Mouse (Mus musculus) stomach, embryonic 15.5 days (tissue): ENCODE data around the gene Gm5294. TPM values are rescaled to one million over a fixed set of nuclear protein-coding genes. Genes with fewer than 3 reads are reported as not detected.

Experiments
- ATAC-seq: fragments of 200-750 bp; cut with Nextera tagmentation; 2 replicates; pipeline ENCODE4 v1.8.0; 2017; ENCODE audit warnings: low read depth, moderate number of reproducible peaks, moderate TSS enrichment; ENCODE audit not compliant: insufficient read depth, low FRiP score
- H3K27ac ChIP-seq: fragments of 300-500 bp; sonication (generic); 2 replicates; pipeline ENCODE4 v1.5.1; 2015; ENCODE audit warnings: mild to moderate bottlenecking, inconsistent platforms
- H3K27me3 ChIP-seq: fragments of 300-500 bp; sonication (generic); replicated peaks from 2 replicates; pipeline ENCODE4 v1.6.1; 2015; ENCODE audit warnings: inconsistent platforms
- H3K36me3 ChIP-seq: fragments of 300-500 bp; sonication (generic); 2 replicates; pipeline ENCODE4 v1.6.1; 2015; ENCODE audit warnings: inconsistent platforms
- H3K4me1 ChIP-seq: fragments of 300-500 bp; sonication (generic); 2 replicates; pipeline ENCODE4 v1.6.1; 2015; ENCODE audit warnings: inconsistent platforms
- H3K4me2 ChIP-seq: fragments of 300-500 bp; sonication (generic); 2 replicates; pipeline ENCODE4 v1.6.1; 2015; ENCODE audit warnings: mild to moderate bottlenecking, inconsistent platforms
- H3K4me3 ChIP-seq: fragments of 300-500 bp; sonication (generic); replicated peaks from 2 replicates; pipeline ENCODE4 v1.5.1; 2015; ENCODE audit warnings: inconsistent platforms
- H3K9ac ChIP-seq: fragments of 300-500 bp; sonication (generic); 2 replicates; pipeline ENCODE4 v1.6.1; 2015; ENCODE audit warnings: inconsistent platforms
- H3K9me3 ChIP-seq: fragments of 300-500 bp; sonication (generic); 2 replicates; pipeline ENCODE4 v1.6.1; 2016; ENCODE audit warnings: inconsistent platforms
- WGBS: fragments of 180-500 bp; shearing (Covaris S2); methylation state at CpG from one replicate; pipeline ENCODE4 v1.1.7; 2015; 5-methylcytosine and 5-hydroxymethylcytosine counted together
- polyA plus RNA-seq: library from polyadenylated mRNA; unstranded; fragments of >200 nt; fragmentation: Nextera tagmentation; extraction: Ambion mirVana; gene quantifications from 2 replicates; pipeline ENCODE4 v1.2.1, GENCODE M21; 2015

Gene Gm5294
- polyA plus RNA-seq, 1 experiment from 2014 or later = not detected

DNA sequence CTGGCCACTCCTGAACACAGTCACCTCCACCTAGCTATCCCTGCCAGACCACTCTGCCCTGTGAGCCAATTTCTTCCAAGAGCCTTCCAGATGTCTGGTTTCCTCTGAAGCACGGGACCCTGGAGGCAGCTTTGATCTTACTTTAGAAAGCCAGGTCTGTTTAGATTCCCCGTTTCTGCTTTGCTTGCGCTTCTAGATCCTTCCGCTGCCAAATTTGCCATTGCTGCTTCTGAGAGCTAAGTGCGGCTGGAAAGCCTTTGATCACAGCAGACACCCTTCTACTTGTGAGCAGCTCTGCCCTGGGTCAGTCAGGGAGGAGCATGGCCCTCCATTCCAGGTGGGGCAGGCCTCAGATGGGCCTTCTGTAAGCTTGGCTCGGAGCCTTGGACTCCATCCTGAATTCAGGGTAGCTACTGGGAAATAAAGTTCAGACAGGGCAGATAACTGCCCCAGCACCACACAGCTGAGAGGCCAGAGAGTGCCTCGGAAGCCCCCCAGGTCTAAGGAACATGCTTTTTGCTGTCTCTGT is 18.2 kb upstream of the Gm5294 start:
- WGBS = 53% methylated on average over 7 of the region's 7 CpGs
- no peak overlapping the region for H3K4me2 ChIP-seq

DNA sequence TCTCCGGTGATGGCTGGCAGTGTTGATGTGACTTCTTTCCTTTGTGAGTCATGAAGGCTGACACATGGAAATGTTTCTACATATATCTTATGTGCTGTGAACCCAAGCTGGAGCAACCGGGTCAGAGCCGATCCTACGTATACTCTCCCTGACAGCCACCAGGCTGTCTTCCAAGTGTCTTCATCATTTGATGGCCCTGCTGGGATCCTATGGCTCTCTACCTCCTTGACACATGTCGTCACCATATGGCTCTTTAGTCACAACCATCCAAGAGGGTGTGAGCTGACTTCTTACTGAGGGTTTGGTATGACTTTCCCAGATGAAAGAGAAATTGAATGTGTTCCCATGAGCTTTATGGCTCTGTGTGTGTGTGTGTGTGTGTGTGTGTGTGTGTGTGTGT is 15.6 kb upstream of the Gm5294 start:
- WGBS = 84% methylated on average over 5 of the region's 5 CpGs
- H3K9me3 ChIP-seq = no peaks in the 10 kb centered on the region
- H3K4me2 ChIP-seq = no peak overlapping the region
- H3K27ac ChIP-seq = no peak overlapping the region
- no peaks in the 10 kb centered on the region for H3K27me3 ChIP-seq
- no peak overlapping the region for H3K4me3 ChIP-seq
- no peaks in the 10 kb centered on the region for H3K4me1 ChIP-seq
- H3K9ac ChIP-seq = no peak overlapping the region
- no peaks in the 10 kb centered on the region for H3K36me3 ChIP-seq
- no peak for ATAC-seq

More for the DNA sequence above, 18.2 kb upstream of the Gm5294 start:
- Histone ChIP-seq H3K27me3 (no peaks in the 10 kb centered on the region), H3K4me1 (no peaks in the 10 kb centered on the region), H3K27ac (no peak overlapping the region), H3K9ac (no peak overlapping the region), H3K9me3 (no peaks in the 10 kb centered on the region), H3K36me3 (no peaks in the 10 kb centered on the region), H3K4me3 (no peak overlapping the region)
- no peak for ATAC-seq

DNA sequence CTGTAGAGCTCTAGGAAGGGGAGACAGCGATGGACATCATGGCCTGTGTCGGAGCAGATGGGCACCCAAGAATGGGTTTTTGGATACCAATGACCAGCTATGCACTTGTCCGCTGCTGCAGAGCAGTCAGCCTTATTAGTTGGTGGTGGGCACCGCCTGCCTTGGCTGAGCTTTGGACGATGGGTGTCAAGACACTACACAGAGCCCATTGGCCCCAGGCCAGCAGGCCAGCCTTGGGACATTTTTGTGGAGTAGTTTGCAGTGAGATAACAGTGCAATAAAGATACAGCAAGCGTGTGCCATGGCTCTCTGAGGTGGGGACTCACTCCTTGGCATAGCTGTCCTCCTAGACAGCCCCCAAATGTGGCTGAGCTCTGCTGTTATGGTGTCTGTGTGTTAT is 10.1 kb upstream of the Gm5294 start:
- no peak for ATAC-seq
- no peak overlapping the region for H3K27ac ChIP-seq
- no peaks in the 10 kb centered on the region for H3K9me3 ChIP-seq
- H3K4me3 ChIP-seq = no peak overlapping the region
- H3K27me3 ChIP-seq = no peaks in the 10 kb centered on the region
- H3K4me2 ChIP-seq = no peak overlapping the region
- H3K4me1 ChIP-seq = no peaks in the 10 kb centered on the region
- H3K9ac ChIP-seq = no peak overlapping the region
- WGBS = 82% methylated on average over 6 of the region's 6 CpGs
- H3K36me3 ChIP-seq = no peaks in the 10 kb centered on the region

- H3K4me1 ChIP-seq = peaks cover 10% of the 10 kb centered on the region
- H3K9ac ChIP-seq = no peak overlapping the region
- no peak for ATAC-seq
- 2% methylated on average over 38 of the region's 39 CpGs for WGBS
- H3K9me3 ChIP-seq = no peaks in the 10 kb centered on the region
- peak overlapping the region; percentile 34 for H3K4me3 ChIP-seq
- H3K27me3 ChIP-seq = peaks cover 51% of the 10 kb centered on the region
- H3K27ac ChIP-seq = no peak overlapping the region
- H3K36me3 ChIP-seq = no peaks in the 10 kb centered on the region
- H3K4me2 ChIP-seq = peak overlapping the region; percentile 70
Measured at GRCm38 (mm10) chr5:138820717-138821332, 945 bp downstream of the Gm5294 start.

DNA sequence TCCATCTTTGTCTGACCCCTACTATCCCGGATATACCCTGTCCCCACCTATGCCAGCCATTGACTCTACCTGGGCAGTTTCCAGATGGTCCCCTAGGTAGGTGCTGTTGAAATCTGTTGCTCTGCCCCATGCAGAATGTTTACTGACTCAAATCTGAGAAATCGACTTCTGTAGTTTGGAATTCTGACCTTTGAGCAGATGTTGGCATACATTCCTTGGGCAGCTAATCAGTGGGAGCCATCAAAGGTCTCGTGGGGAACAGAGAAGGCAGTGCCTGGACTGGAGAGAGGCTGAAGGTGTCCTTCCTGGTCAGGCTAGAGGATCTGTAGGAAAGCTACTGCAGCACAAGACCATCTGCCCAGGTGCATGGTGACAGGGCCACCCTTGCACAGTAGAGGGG is 5.2 kb downstream of the Gm5294 start:
- ATAC-seq = no peak
- H3K9ac ChIP-seq = no peak overlapping the region
- no peaks in the 10 kb centered on the region for H3K9me3 ChIP-seq
- no peaks in the 10 kb centered on the region for H3K36me3 ChIP-seq
- WGBS = 56% methylated on average over 3 of the region's 3 CpGs
- no peak overlapping the region for H3K4me2 ChIP-seq
- peaks cover 32% of the 10 kb centered on the region for H3K27me3 ChIP-seq
- H3K4me1 ChIP-seq = peaks cover 10% of the 10 kb centered on the region
- H3K27ac ChIP-seq = no peak overlapping the region
- no peak overlapping the region for H3K4me3 ChIP-seq

DNA sequence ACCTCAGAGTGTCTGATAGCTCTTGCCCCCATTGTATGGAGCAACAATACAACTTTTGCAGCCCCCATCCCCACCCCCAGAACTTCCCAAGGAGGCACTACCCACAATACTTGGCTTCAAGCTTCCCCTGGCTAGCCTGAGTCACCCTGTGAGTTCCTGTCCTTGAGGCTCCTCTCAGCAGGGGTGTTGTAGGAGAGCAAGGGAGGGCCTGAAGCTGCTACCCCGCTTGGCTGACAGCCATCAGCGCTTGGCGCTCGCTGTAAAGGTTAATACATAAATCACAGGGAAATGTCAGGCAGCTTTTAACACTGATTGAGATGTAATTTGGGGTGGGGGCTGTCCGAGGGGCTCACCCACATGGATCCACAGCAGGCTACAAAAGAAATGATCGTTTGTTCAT is 13.5 kb downstream of the Gm5294 start:
- Histone ChIP-seq H3K4me3 (no peak overlapping the region), H3K27me3 (no peaks in the 10 kb centered on the region), H3K9me3 (no peaks in the 10 kb centered on the region), H3K27ac (no peak overlapping the region), H3K9ac (no peak overlapping the region), H3K36me3 (no peaks in the 10 kb centered on the region), H3K4me1 (peaks cover 3% of the 10 kb centered on the region; the same call in 1 of the 2 replicates), H3K4me2 (no peak overlapping the region)
- ATAC-seq = peak; percentile 66; the same call in 1 of the 2 replicates
- WGBS = 26% methylated on average over 6 of the region's 6 CpGs

DNA sequence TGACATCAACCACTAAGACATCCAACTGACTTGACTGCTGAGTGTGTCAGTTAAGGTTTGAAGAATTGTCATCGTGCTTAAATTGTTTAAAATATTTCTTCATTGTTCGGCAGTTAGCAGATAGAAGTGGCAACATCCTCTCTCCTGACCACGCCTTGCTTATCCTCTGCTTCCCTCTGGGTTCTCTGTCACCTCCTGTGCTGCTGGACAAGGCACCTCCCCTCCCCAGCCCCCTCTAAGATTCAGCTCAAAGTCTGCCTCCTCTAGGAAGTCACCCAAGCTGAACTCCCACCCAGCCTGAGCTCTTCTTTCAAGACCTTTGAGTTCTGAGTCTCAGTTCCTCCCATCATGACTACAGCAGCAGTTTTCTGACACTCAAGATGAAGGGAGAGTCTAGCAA is 15.0 kb downstream of the Gm5294 start:
- Histone ChIP-seq H3K9me3 (no peaks in the 10 kb centered on the region), H3K36me3 (no peaks in the 10 kb centered on the region), H3K9ac (no peak overlapping the region), H3K27me3 (no peaks in the 10 kb centered on the region), H3K4me1 (peaks cover 3% of the 10 kb centered on the region; the same call in 1 of the 2 replicates), H3K4me3 (no peak overlapping the region), H3K4me2 (no peak overlapping the region), H3K27ac (no peak overlapping the region)
- WGBS = 49% methylated on average over 3 of the region's 3 CpGs
- no peak for ATAC-seq

GRCm38 (mm10) chr5:138840981-138841380 is 21.1 kb downstream of the Gm5294 start:
- no peaks in the 10 kb centered on the region for H3K4me1 ChIP-seq
- ATAC-seq = no peak
- no peak overlapping the region for H3K9ac ChIP-seq
- H3K27me3 ChIP-seq = no peaks in the 10 kb centered on the region
- 93% methylated on average over 4 of the region's 4 CpGs for WGBS
- no peaks in the 10 kb centered on the region for H3K9me3 ChIP-seq
- H3K4me3 ChIP-seq = no peak overlapping the region
- no peaks in the 10 kb centered on the region for H3K36me3 ChIP-seq
- H3K4me2 ChIP-seq = no peak overlapping the region
- no peak overlapping the region for H3K27ac ChIP-seq

GRCm38 (mm10) chr5:138843168-138843824 is 23.4 kb downstream of the Gm5294 start:
- no peaks in the 10 kb centered on the region for H3K36me3 ChIP-seq
- no peak overlapping the region for H3K27ac ChIP-seq
- H3K9ac ChIP-seq = no peak overlapping the region
- ATAC-seq = no peak
- no peaks in the 10 kb centered on the region for H3K4me1 ChIP-seq
- 61% methylated on average over 9 of the region's 9 CpGs for WGBS
- H3K4me3 ChIP-seq = no peak overlapping the region
- H3K9me3 ChIP-seq = no peaks in the 10 kb centered on the region
- no peaks in the 10 kb centered on the region for H3K27me3 ChIP-seq
- H3K4me2 ChIP-seq = no peak overlapping the region

GRCm38 (mm10) chr5:138846506-138846905 is 26.6 kb downstream of the Gm5294 start:
- no peak overlapping the region for H3K4me3 ChIP-seq
- no peaks in the 10 kb centered on the region for H3K36me3 ChIP-seq
- H3K27ac ChIP-seq = peak overlapping the region; percentile 41; the same call in 1 of the 2 replicates
- H3K9ac ChIP-seq = no peak overlapping the region
- no peaks in the 10 kb centered on the region for H3K27me3 ChIP-seq
- no peaks in the 10 kb centered on the region for H3K9me3 ChIP-seq
- no peaks in the 10 kb centered on the region for H3K4me1 ChIP-seq
- H3K4me2 ChIP-seq = no peak overlapping the region
- WGBS = 43% methylated on average over 4 of the region's 4 CpGs
- ATAC-seq = peak; percentile 3; the same call in 1 of the 2 replicates

- Histone ChIP-seq H3K4me2 (no peak overlapping the region), H3K36me3 (no peaks in the 10 kb centered on the region), H3K9me3 (no peaks in the 10 kb centered on the region), H3K4me1 (no peaks in the 10 kb centered on the region), H3K4me3 (no peak overlapping the region), H3K27ac (no peak overlapping the region), H3K27me3 (no peaks in the 10 kb centered on the region), H3K9ac (no peak overlapping the region)
- ATAC-seq = peak; percentile 56
- WGBS = 8% methylated on average over 7 of the region's 7 CpGs
Measured at GRCm38 (mm10) chr5:138848102-138848501, 28.2 kb downstream of the Gm5294 start.

- no peak overlapping the region for H3K4me2 ChIP-seq
Measured at GRCm38 (mm10) chr5:138849682-138850461, 30.0 kb downstream of the Gm5294 start.

More at GRCm38 (mm10) chr5:138849682-138850461, 30.0 kb downstream of the Gm5294 start:
- peak; percentile 33; the same call in 1 of the 2 replicates for ATAC-seq
- H3K36me3 ChIP-seq = no peaks in the 10 kb centered on the region
- WGBS = 58% methylated on average over 23 of the region's 23 CpGs
- H3K9me3 ChIP-seq = no peaks in the 10 kb centered on the region
- H3K4me3 ChIP-seq = no peak overlapping the region
- H3K27ac ChIP-seq = no peak overlapping the region
- no peak overlapping the region for H3K9ac ChIP-seq
- no peaks in the 10 kb centered on the region for H3K4me1 ChIP-seq
- no peaks in the 10 kb centered on the region for H3K27me3 ChIP-seq
